Mouse (Mus musculus): ENCODE measurements around the gene Olfr129. TPM values are rescaled to one million over a fixed set of nuclear protein-coding genes. Genes with fewer than 3 reads are reported as not detected.
A peak's percentile ranks its signal among the peaks of the same experiment; 100 is the strongest.

Gene Olfr129
- polyA plus RNA-seq (2014; fragmentation: Nextera tagmentation; extraction: Ambion mirVana) = not detected in 2 replicates

DNA sequence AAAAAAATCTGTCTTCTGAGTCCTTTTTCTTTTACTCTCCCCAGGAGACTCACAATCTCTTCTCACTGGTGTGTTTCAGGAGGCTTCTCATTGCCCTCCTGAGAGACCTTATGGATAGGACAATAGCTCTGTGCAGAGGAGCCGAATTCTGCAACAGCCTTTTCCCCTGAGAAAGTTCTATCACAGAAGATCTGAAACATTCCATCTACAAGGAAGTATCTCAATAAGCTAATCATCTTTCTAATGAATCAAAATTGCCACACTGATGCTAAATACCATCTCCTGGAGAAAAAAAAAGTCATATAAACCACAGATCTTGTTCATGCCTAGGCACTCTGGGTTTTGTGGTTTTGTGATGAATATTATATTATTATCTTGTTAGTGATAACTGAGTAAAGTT, at the start of gene Olfr129:
Gene Olfr129 (minus strand): TSS at position 101 of the 400 bp plus-strand sequence.
- Histone ChIP-seq H3K4me3 (ENCODE audit: low read depth, low read length) (no peak within 1 kb of the TSS), H3K9me3 (ENCODE audit: control insufficient read depth, low read length) (no peaks in the 10 kb centered on the region), H3K27me3 (replicated peaks; ENCODE audit: control insufficient read depth, insufficient read depth, low read length) (no peaks in the 10 kb centered on the region), H3K27ac (ENCODE audit: low read depth, low read length) (no peak within 1 kb of the TSS), H3K4me2 (no peak within 1 kb of the TSS), H3K36me3 (ENCODE audit: control insufficient read depth, insufficient read depth, low read length) (no peaks in the 10 kb centered on the region), H3K4me1 (replicated peaks; ENCODE audit: control insufficient read depth, insufficient read depth, low read length) (no peaks in the 10 kb centered on the region), H3K9ac (ENCODE audit: low read depth, low read length) (no peak within 1 kb of the TSS)
- WGBS = 55% methylated on average over 1 of the region's 1 CpGs
- DNase-seq (ENCODE audit: low spot score) (no peak), ATAC-seq (replicated peaks; ENCODE audit: low FRiP score) (no peak)

DNA sequence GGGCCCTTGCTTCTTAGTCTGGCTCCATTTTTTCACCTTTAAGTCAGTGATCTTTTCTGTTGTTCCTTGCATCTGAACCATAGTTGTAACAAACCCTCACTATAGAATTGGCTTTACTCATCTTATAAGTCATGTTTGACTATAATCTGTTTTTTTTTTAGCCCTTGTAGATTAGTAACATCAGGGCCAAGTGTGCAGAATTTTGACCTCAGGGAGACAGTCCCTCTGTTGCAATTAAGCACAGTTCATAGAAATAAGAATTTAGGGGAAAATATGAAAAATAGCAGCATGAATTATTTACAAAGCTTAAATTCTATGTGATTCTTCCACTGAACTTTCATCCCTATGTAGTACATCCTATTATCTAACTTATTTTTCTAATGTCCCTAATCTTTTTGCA, 28.7 kb upstream of the Olfr129 start, which contains the start of gene Olfr131:
Gene Olfr131 (minus strand): TSS at position 101 of the 400 bp plus-strand sequence.
- ATAC-seq (replicated peaks; ENCODE audit: low FRiP score) (no peak), DNase-seq (ENCODE audit: low spot score) (no peak)
- no peaks in the 10 kb centered on the region for H3K27me3 ChIP-seq (replicated peaks; ENCODE audit: control insufficient read depth, insufficient read depth, low read length)
- no peaks in the 10 kb centered on the region for H3K9me3 ChIP-seq (ENCODE audit: control insufficient read depth, low read length)
- H3K36me3 ChIP-seq (ENCODE audit: control insufficient read depth, insufficient read depth, low read length) = no peaks in the 10 kb centered on the region
- no peak within 1 kb of the TSS for H3K9ac ChIP-seq (ENCODE audit: low read depth, low read length)
- no peak within 1 kb of the TSS for H3K4me2 ChIP-seq
- no peak within 1 kb of the TSS for H3K27ac ChIP-seq (ENCODE audit: low read depth, low read length)
- no peak within 1 kb of the TSS for H3K4me3 ChIP-seq (ENCODE audit: low read depth, low read length)
- H3K4me1 ChIP-seq (replicated peaks; ENCODE audit: control insufficient read depth, insufficient read depth, low read length) = no peaks in the 10 kb centered on the region

DNA sequence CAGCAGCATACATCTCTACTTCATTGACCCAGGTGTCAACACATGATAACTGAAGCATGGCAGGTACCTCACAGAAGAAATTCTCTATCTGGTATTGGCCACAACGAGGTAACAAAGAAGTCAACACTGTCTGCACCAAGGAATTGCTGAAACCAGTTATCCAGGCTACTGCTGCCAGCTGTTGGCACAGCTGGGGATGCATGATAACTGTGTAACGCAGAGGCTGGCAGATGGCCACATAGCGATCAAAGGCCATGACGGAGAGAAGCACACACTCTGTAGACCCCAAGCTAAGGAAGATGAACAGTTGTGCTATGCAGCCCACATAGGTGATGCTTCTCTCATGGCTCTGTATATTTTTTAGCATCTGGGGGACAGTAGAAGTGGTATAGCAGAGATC, 22.5 kb upstream of the Olfr129 start:
- H3K27ac ChIP-seq (ENCODE audit: low read depth, low read length) = no peak overlapping the region
- WGBS = 82% methylated on average over 4 of the region's 4 CpGs
- H3K36me3 ChIP-seq (ENCODE audit: control insufficient read depth, insufficient read depth, low read length) = no peaks in the 10 kb centered on the region
- no peak overlapping the region for H3K9ac ChIP-seq (ENCODE audit: low read depth, low read length)
- no peak overlapping the region for H3K4me2 ChIP-seq
- no peaks in the 10 kb centered on the region for H3K27me3 ChIP-seq (replicated peaks; ENCODE audit: control insufficient read depth, insufficient read depth, low read length)
- no peaks in the 10 kb centered on the region for H3K9me3 ChIP-seq (ENCODE audit: control insufficient read depth, low read length)
- H3K4me1 ChIP-seq (replicated peaks; ENCODE audit: control insufficient read depth, insufficient read depth, low read length) = no peaks in the 10 kb centered on the region
- no peak for DNase-seq (ENCODE audit: low spot score)
- H3K4me3 ChIP-seq (ENCODE audit: low read depth, low read length) = no peak overlapping the region
- ATAC-seq (replicated peaks; ENCODE audit: low FRiP score) = no peak

DNA sequence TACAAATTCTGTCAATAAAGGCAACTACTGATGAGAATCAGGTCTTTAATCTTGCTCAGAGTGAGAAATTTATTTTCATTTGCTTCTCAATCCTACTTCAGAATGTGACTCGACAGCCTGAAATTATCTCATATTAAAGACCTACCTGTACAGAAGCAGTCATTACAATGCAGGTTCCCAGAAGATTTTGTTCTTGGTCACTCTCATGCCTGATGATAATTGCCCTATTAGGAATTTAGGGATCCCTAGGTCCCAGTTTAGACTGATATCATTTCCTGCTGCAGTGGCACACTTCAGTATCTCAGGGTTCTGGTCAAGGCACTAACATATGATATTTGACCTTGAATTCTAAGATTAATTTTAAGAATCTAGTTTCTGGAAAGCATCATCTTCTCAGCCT, 3.7 kb upstream of the Olfr129 start, which contains the start of gene Olfr130:
Gene Olfr130 (plus strand): TSS at position 301 of the 400 bp plus-strand sequence.
- Histone ChIP-seq H3K4me1 (replicated peaks; ENCODE audit: control insufficient read depth, insufficient read depth, low read length) (no peaks in the 10 kb centered on the region), H3K27me3 (replicated peaks; ENCODE audit: control insufficient read depth, insufficient read depth, low read length) (no peaks in the 10 kb centered on the region), H3K36me3 (ENCODE audit: control insufficient read depth, insufficient read depth, low read length) (no peaks in the 10 kb centered on the region), H3K9ac (ENCODE audit: low read depth, low read length) (no peak within 1 kb of the TSS), H3K27ac (ENCODE audit: low read depth, low read length) (no peak within 1 kb of the TSS), H3K4me3 (ENCODE audit: low read depth, low read length) (no peak within 1 kb of the TSS), H3K9me3 (ENCODE audit: control insufficient read depth, low read length) (no peaks in the 10 kb centered on the region), H3K4me2 (no peak within 1 kb of the TSS)
- DNase-seq (ENCODE audit: low spot score) = no peak
- no peak for ATAC-seq (replicated peaks; ENCODE audit: low FRiP score)
- 80% methylated on average over 1 of the region's 1 CpGs for WGBS

- ATAC-seq (replicated peaks; ENCODE audit: low FRiP score) = peak; percentile 47; the same call in 1 of the 2 replicates
- Histone ChIP-seq H3K9ac (ENCODE audit: low read depth, low read length) (no peak overlapping the region), H3K36me3 (ENCODE audit: control insufficient read depth, insufficient read depth, low read length) (no peaks in the 10 kb centered on the region), H3K9me3 (ENCODE audit: control insufficient read depth, low read length) (no peaks in the 10 kb centered on the region), H3K4me2 (no peak overlapping the region), H3K4me1 (replicated peaks; ENCODE audit: control insufficient read depth, insufficient read depth, low read length) (no peaks in the 10 kb centered on the region), H3K27me3 (replicated peaks; ENCODE audit: control insufficient read depth, insufficient read depth, low read length) (no peaks in the 10 kb centered on the region), H3K4me3 (ENCODE audit: low read depth, low read length) (no peak overlapping the region), H3K27ac (ENCODE audit: low read depth, low read length) (no peak overlapping the region)
- WGBS = 34% methylated on average over 5 of the region's 5 CpGs
- DNase-seq (ENCODE audit: low spot score) = no peak
Observed at GRCm38 (mm10) chr17:38026297-38026696, 33.6 kb downstream of the Olfr129 start.

DNA sequence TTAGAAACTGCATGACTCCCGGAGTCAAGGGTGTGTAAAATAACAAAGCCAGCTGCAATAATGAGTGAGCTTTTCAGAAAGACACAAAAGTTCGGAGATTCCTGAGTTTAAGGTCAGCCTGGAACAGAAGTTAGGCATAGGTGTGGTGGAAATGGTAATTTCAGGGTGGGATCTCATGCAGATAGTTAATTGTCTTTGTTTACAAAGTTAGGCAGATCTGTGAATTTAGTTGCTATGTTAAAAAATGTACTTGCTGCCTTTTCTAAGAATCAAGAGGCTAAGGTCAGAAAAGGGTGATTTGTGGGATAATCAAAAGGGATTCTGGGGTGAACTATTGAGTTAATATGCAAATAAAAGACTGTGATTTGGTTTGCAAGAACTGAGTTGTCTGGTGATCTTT, 43.5 kb downstream of the Olfr129 start:
- H3K36me3 ChIP-seq (ENCODE audit: control insufficient read depth, insufficient read depth, low read length) = no peaks in the 10 kb centered on the region
- no peak overlapping the region for H3K27ac ChIP-seq (ENCODE audit: low read depth, low read length)
- 73% methylated on average over 2 of the region's 2 CpGs for WGBS
- no peaks in the 10 kb centered on the region for H3K27me3 ChIP-seq (replicated peaks; ENCODE audit: control insufficient read depth, insufficient read depth, low read length)
- H3K4me3 ChIP-seq (ENCODE audit: low read depth, low read length) = no peak overlapping the region
- DNase-seq (ENCODE audit: low spot score) = no peak
- no peak overlapping the region for H3K4me2 ChIP-seq
- H3K9me3 ChIP-seq (ENCODE audit: control insufficient read depth, low read length) = no peaks in the 10 kb centered on the region
- no peak for ATAC-seq (replicated peaks; ENCODE audit: low FRiP score)
- H3K9ac ChIP-seq (ENCODE audit: low read depth, low read length) = no peak overlapping the region
- no peaks in the 10 kb centered on the region for H3K4me1 ChIP-seq (replicated peaks; ENCODE audit: control insufficient read depth, insufficient read depth, low read length)

DNA sequence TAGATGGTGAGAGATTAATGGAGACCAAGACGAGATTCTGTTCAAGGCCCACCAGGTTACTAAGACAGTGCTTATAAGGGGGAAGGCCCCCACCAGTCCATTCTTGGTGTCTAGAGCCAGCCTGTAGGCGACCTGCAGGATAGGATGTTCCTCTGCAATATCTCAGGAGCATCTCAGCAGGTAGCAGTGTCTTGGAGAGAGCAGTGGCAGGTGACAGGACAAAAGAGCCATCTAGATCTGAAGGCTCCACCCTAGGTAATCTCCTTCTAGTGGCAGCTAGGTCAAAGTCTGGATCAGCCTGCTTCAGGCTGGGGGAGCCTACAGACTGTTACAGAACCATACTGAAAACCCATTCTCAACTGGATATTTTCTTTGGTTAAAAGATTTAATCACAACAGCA, 54.9 kb downstream of the Olfr129 start:
- H3K36me3 ChIP-seq (ENCODE audit: control insufficient read depth, insufficient read depth, low read length) = no peaks in the 10 kb centered on the region
- 63% methylated on average over 2 of the region's 2 CpGs for WGBS

More for the DNA sequence above, 54.9 kb downstream of the Olfr129 start:
- Histone ChIP-seq H3K27me3 (replicated peaks; ENCODE audit: control insufficient read depth, insufficient read depth, low read length) (no peaks in the 10 kb centered on the region), H3K4me1 (replicated peaks; ENCODE audit: control insufficient read depth, insufficient read depth, low read length) (no peaks in the 10 kb centered on the region), H3K4me3 (ENCODE audit: low read depth, low read length) (no peak overlapping the region), H3K4me2 (no peak overlapping the region), H3K9me3 (ENCODE audit: control insufficient read depth, low read length) (no peaks in the 10 kb centered on the region), H3K27ac (ENCODE audit: low read depth, low read length) (no peak overlapping the region), H3K9ac (ENCODE audit: low read depth, low read length) (no peak overlapping the region)
- no peak for ATAC-seq (replicated peaks; ENCODE audit: low FRiP score)
- DNase-seq (ENCODE audit: low spot score) = no peak

Other genes starting within 250 kb of the Olfr129 start
- not detected in 2 replicates for gene Olfr125, start 227.1 kb downstream of the Olfr129 start, polyA plus RNA-seq (2014; fragmentation: Nextera tagmentation; extraction: Ambion mirVana)
- not detected in 2 replicates for gene Olfr126, start 212.6 kb downstream of the Olfr129 start, polyA plus RNA-seq (2014; fragmentation: Nextera tagmentation; extraction: Ambion mirVana)
- not detected in 2 replicates for gene Olfr127, start 159.6 kb downstream of the Olfr129 start, polyA plus RNA-seq (2014; fragmentation: Nextera tagmentation; extraction: Ambion mirVana)
- not detected in 2 replicates for gene Olfr128, start 139.5 kb downstream of the Olfr129 start, polyA plus RNA-seq (2014; fragmentation: Nextera tagmentation; extraction: Ambion mirVana)
- not detected in 2 replicates for gene Olfr761, start 107.0 kb downstream of the Olfr129 start, polyA plus RNA-seq (2014; fragmentation: Nextera tagmentation; extraction: Ambion mirVana)
- gene Olfr130, start 3.8 kb upstream of the Olfr129 start, polyA plus RNA-seq (2014; fragmentation: Nextera tagmentation; extraction: Ambion mirVana) = not detected in 2 replicates
- not detected in 2 replicates for gene Olfr131, start 28.6 kb upstream of the Olfr129 start, polyA plus RNA-seq (2014; fragmentation: Nextera tagmentation; extraction: Ambion mirVana)
- not detected in 2 replicates for gene Olfr132, start 74.4 kb upstream of the Olfr129 start, polyA plus RNA-seq (2014; fragmentation: Nextera tagmentation; extraction: Ambion mirVana)
- not detected in 2 replicates for gene Olfr133, start 85.2 kb upstream of the Olfr129 start, polyA plus RNA-seq (2014; fragmentation: Nextera tagmentation; extraction: Ambion mirVana)
- not detected in 2 replicates for gene Olfr134, start 111.3 kb upstream of the Olfr129 start, polyA plus RNA-seq (2014; fragmentation: Nextera tagmentation; extraction: Ambion mirVana)
- gene Olfr135, start 144.3 kb upstream of the Olfr129 start, polyA plus RNA-seq (2014; fragmentation: Nextera tagmentation; extraction: Ambion mirVana) = not detected in 2 replicates
- not detected in 2 replicates for gene Olfr138, start 201.0 kb upstream of the Olfr129 start, polyA plus RNA-seq (2014; fragmentation: Nextera tagmentation; extraction: Ambion mirVana)
- gene Olfr137, start 247.5 kb upstream of the Olfr129 start, polyA plus RNA-seq (2014; fragmentation: Nextera tagmentation; extraction: Ambion mirVana) = not detected in 2 replicates